Mouse (Mus musculus): ENCODE measurements at regions not wholly inside any gene's neighbourhood (a gene's known extent, or its start where the extent isn't known, plus 50 kb on each side); places are given as distances from the start of the nearest gene placed in this dataset.

DNA sequence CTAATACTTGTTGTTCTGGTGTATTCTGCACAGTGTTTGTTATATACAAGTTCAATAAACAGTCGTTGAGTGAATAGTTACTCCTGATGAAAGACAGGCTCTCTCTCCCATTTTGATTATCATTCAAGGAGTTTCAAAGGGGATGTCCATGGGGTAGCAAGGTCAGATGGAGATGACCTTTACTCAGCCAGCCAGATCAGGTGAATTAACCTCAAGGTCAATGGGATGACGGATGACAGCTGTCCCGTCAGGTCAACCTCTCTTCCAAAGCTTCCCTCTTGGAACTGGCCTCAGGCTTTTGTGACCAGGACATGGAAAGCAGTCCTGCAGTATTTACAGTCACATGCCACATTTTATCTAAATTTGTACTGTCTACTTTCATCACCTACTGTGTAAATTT lies 398.6 kb upstream of the Jag1 start:
- no peak overlapping the region for H3K27ac ChIP-seq (ENCODE audit: low read depth, low read length)
- WGBS: 38% methylated on average over 3 of the region's 3 CpGs
- no peaks in the 10 kb centered on the region for H3K9me3 ChIP-seq (ENCODE audit: control insufficient read depth, low read length)
- no peaks in the 10 kb centered on the region for H3K36me3 ChIP-seq (ENCODE audit: control insufficient read depth, insufficient read depth, low read length)
- no peak overlapping the region for H3K4me2 ChIP-seq (replicated peaks; ENCODE audit: low read depth, low read length)
- H3K4me3 ChIP-seq (ENCODE audit: low read length): no peak overlapping the region
- H3K9ac ChIP-seq (ENCODE audit: low read depth, low read length): no peak overlapping the region
- ATAC-seq (ENCODE audit: low FRiP score, low TSS enrichment): peak; percentile 22; the same call in 1 of the 2 replicates
- H3K4me1 ChIP-seq (ENCODE audit: control insufficient read depth, insufficient read depth, low read length): no peaks in the 10 kb centered on the region
- H3K27me3 ChIP-seq (ENCODE audit: control insufficient read depth, insufficient read depth, low read length): no peaks in the 10 kb centered on the region

DNA sequence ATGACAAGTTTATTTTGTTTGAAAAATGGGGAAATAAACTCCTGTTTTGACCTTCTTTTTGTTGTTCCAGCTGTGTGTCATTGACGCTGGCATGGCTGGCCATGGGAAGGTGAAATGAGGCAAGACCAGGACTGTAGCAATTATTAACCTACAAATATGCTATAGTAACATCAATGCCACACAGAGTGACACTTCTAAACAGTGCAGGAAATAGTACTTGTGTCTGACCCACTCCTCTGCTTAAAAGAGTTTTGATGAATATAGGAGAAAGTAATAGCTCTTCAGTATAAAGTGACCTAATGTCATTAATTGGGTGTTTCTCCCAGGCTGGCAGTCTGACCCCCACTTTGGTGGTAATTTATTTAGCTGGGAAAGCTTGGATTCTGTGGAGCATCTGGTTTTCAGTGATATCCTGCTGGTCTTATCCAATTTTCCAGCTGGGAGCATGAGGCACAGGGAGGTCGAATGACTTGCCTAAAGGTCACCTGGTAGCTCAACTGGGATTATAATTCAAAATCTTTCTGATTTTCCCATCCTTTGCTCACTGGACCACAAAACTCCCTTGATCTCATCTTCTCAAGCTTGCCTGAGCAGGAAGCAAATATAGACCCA lies 397.6 kb upstream of the Jag1 start:
- H3K9me3 ChIP-seq (ENCODE audit: control insufficient read depth, low read length): no peaks in the 10 kb centered on the region
- no peaks in the 10 kb centered on the region for H3K36me3 ChIP-seq (ENCODE audit: control insufficient read depth, insufficient read depth, low read length)
- no peaks in the 10 kb centered on the region for H3K4me1 ChIP-seq (ENCODE audit: control insufficient read depth, insufficient read depth, low read length)
- no peak overlapping the region for H3K27ac ChIP-seq (ENCODE audit: low read depth, low read length)
- no peak overlapping the region for H3K4me3 ChIP-seq (ENCODE audit: low read length)
- no peaks in the 10 kb centered on the region for H3K27me3 ChIP-seq (ENCODE audit: control insufficient read depth, insufficient read depth, low read length)
- H3K4me2 ChIP-seq (replicated peaks; ENCODE audit: low read depth, low read length): no peak overlapping the region
- WGBS: 8% methylated on average over 2 of the region's 2 CpGs
- peak; percentile 82 for ATAC-seq (ENCODE audit: low FRiP score, low TSS enrichment)
- no peak overlapping the region for H3K9ac ChIP-seq (ENCODE audit: low read depth, low read length)

DNA sequence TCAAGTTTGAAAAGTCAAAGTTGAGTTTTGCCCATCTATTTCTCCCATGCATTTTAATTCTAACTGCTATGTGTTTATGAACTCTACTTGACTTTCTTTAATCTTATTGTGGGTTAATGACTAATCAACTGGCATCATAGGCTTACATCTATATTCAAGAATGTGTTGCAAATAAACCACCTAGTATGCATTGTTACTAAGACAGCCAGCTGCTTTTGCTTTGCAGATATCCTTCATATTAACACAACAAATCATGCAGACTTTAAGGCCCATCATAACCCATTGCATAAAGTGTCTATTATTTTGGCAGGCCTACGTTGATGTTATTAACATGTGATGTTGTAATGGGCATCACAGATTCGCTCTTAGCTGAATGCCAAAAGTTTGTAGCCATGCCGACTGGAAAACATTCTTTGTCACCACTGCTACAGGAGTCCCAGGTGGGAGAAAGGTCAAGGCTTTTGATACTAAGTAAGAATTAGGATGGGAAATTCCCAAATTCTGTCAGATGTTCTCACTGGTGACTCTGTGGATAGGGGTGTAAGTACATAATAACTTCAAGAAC lies 394.3 kb upstream of the Jag1 start:
- H3K9me3 ChIP-seq (ENCODE audit: control insufficient read depth, low read length): no peaks in the 10 kb centered on the region; the same call in 1 of the 2 replicates
- H3K4me3 ChIP-seq (ENCODE audit: low read length): no peak overlapping the region
- no peak overlapping the region for H3K9ac ChIP-seq (ENCODE audit: low read depth, low read length)
- no peak for ATAC-seq (ENCODE audit: low FRiP score, low TSS enrichment)
- H3K27ac ChIP-seq (ENCODE audit: low read depth, low read length): no peak overlapping the region
- H3K4me1 ChIP-seq (ENCODE audit: control insufficient read depth, insufficient read depth, low read length): no peaks in the 10 kb centered on the region
- 92% methylated on average over 3 of the region's 3 CpGs for WGBS
- no peaks in the 10 kb centered on the region for H3K36me3 ChIP-seq (ENCODE audit: control insufficient read depth, insufficient read depth, low read length)
- no peaks in the 10 kb centered on the region for H3K27me3 ChIP-seq (ENCODE audit: control insufficient read depth, insufficient read depth, low read length)
- H3K4me2 ChIP-seq (replicated peaks; ENCODE audit: low read depth, low read length): no peak overlapping the region

DNA sequence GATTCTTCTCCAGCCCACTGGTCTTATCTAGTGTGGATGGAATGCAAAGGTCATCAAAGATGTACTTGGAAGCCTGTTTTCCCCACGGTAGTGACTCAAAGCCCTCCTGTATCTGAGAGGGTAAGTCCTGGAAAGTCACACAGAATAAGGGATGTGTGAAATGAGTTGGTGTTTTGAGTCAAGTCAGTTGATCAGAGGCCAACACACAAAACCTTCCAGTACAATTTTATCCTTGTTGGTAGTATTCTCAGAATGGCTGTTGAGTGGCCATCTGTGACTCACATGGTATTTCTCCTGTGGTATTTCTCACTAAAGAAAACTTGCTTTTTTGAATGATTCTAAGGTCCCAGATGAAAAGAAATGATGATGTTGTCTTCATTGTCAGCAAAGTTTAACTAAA lies 384.8 kb upstream of the Jag1 start:
- no peaks in the 10 kb centered on the region for H3K27me3 ChIP-seq (ENCODE audit: control insufficient read depth, insufficient read depth, low read length)
- H3K27ac ChIP-seq (ENCODE audit: low read depth, low read length): no peak overlapping the region
- WGBS: 59% methylated on average over 1 of the region's 1 CpGs
- no peak overlapping the region for H3K4me3 ChIP-seq (ENCODE audit: low read length)
- no peaks in the 10 kb centered on the region for H3K36me3 ChIP-seq (ENCODE audit: control insufficient read depth, insufficient read depth, low read length)
- H3K9ac ChIP-seq (ENCODE audit: low read depth, low read length): no peak overlapping the region
- H3K4me2 ChIP-seq (replicated peaks; ENCODE audit: low read depth, low read length): no peak overlapping the region
- ATAC-seq (ENCODE audit: low FRiP score, low TSS enrichment): no peak
- H3K4me1 ChIP-seq (ENCODE audit: control insufficient read depth, insufficient read depth, low read length): no peaks in the 10 kb centered on the region
- H3K9me3 ChIP-seq (ENCODE audit: control insufficient read depth, low read length): no peaks in the 10 kb centered on the region; the same call in 1 of the 2 replicates

DNA sequence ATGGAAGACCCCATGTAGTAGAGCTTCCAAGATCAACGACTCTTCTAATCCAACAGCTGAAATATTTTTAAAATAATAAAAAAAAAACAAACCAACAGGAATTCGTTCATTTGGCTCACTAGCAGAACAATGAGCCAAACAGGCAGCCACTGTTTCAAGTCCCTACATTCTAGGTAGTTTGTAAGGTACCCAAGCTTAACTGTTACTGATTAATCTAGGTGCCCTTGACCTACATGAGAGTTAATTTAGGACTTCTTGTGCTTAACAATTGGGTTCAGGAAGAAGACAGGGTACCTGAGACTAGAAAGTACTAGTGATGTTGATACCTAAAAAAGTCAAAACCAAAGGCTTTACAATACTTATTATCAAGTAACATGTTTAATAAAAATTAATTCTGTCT lies 381.2 kb upstream of the Jag1 start:
- 67% methylated on average over 2 of the region's 2 CpGs for WGBS
- Histone ChIP-seq H3K4me1 (ENCODE audit: control insufficient read depth, insufficient read depth, low read length) (no peaks in the 10 kb centered on the region), H3K4me3 (ENCODE audit: low read length) (no peak overlapping the region), H3K27me3 (ENCODE audit: control insufficient read depth, insufficient read depth, low read length) (no peaks in the 10 kb centered on the region), H3K36me3 (ENCODE audit: control insufficient read depth, insufficient read depth, low read length) (no peaks in the 10 kb centered on the region), H3K9me3 (ENCODE audit: control insufficient read depth, low read length) (no peaks in the 10 kb centered on the region), H3K9ac (ENCODE audit: low read depth, low read length) (no peak overlapping the region), H3K27ac (ENCODE audit: low read depth, low read length) (no peak overlapping the region), H3K4me2 (replicated peaks; ENCODE audit: low read depth, low read length) (no peak overlapping the region)
- ATAC-seq (ENCODE audit: low FRiP score, low TSS enrichment): no peak

DNA sequence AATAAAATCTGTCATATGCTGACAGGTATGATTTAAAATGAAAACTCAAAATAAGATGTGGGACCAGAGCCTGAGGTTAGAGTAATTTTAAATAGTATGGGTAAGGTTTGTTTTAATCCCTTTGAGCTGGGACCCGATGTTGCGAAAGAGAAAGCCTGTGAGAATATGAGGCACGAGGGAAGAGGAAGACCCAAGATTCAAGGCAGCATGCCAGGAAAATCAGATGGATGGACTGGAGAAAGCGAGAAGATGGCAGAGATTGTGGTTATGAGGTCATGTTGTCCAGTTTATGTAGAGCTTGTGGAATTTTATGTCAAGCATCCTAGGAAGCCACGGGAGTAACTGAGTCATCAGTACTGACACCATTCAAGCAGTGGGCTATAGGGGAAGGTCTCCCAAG lies 377.2 kb upstream of the Jag1 start:
- H3K4me1 ChIP-seq (ENCODE audit: control insufficient read depth, insufficient read depth, low read length): no peaks in the 10 kb centered on the region
- H3K27ac ChIP-seq (ENCODE audit: low read depth, low read length): no peak overlapping the region
- 86% methylated on average over 5 of the region's 5 CpGs for WGBS
- ATAC-seq (ENCODE audit: low FRiP score, low TSS enrichment): no peak
- H3K9me3 ChIP-seq (ENCODE audit: control insufficient read depth, low read length): no peaks in the 10 kb centered on the region
- H3K4me3 ChIP-seq (ENCODE audit: low read length): no peak overlapping the region
- H3K9ac ChIP-seq (ENCODE audit: low read depth, low read length): no peak overlapping the region
- no peaks in the 10 kb centered on the region for H3K36me3 ChIP-seq (ENCODE audit: control insufficient read depth, insufficient read depth, low read length)
- no peak overlapping the region for H3K4me2 ChIP-seq (replicated peaks; ENCODE audit: low read depth, low read length)
- no peaks in the 10 kb centered on the region for H3K27me3 ChIP-seq (ENCODE audit: control insufficient read depth, insufficient read depth, low read length)

DNA sequence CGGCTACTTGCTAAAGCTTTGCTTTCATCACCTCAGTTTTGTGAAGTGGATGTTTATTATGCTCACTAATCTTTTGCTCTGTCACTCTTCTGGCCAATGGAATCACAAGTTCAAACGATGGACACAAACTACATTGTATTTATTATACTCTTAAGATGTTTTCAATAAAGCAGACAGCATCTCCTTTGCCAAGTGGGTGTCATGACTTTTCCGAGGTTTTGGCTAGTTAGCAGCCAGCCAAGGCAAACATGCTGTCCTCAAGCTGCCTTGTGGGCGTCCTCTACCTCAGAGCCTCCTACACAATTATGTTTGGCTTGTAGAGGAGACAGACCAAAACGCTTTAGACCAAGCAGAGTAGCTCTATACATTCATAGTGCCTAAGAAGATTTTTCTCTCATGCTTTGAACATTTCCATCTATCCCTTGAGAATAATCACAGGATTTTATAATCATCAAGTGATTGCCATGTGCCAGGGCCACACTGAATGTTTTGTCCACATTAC lies 372.8 kb upstream of the Jag1 start:
- Histone ChIP-seq H3K4me2 (replicated peaks; ENCODE audit: low read depth, low read length) (no peak overlapping the region), H3K27ac (ENCODE audit: low read depth, low read length) (no peak overlapping the region), H3K36me3 (ENCODE audit: control insufficient read depth, insufficient read depth, low read length) (no peaks in the 10 kb centered on the region), H3K4me3 (ENCODE audit: low read length) (no peak overlapping the region), H3K9me3 (ENCODE audit: control insufficient read depth, low read length) (no peaks in the 10 kb centered on the region), H3K27me3 (ENCODE audit: control insufficient read depth, insufficient read depth, low read length) (no peaks in the 10 kb centered on the region), H3K4me1 (ENCODE audit: control insufficient read depth, insufficient read depth, low read length) (no peaks in the 10 kb centered on the region), H3K9ac (ENCODE audit: low read depth, low read length) (no peak overlapping the region)
- 25% methylated on average over 5 of the region's 5 CpGs for WGBS
- 0 out of 2 replicates have a peak, but pooled peaks have one; percentile 62 for ATAC-seq (ENCODE audit: low FRiP score, low TSS enrichment)

DNA sequence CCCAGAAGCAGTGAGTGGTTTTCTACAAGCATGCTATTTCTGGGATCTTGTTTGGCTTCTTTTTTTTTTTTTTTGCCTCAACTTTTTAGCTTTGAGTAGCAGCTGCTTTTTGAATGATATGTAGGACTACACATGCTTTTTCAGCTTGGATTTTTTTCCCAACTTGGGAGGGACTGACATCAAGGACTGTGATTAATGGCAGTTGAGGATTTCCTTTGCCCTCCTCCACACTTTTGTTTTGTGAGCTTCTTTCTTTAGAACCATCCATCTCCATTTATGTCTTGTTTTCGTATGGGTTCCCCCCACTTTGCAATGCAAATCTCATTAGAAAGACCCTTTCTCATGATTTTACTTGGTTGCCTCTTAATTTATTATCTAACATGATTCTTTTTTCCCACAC lies 352.3 kb upstream of the Jag1 start:
- Histone ChIP-seq H3K36me3 (ENCODE audit: control insufficient read depth, insufficient read depth, low read length) (no peaks in the 10 kb centered on the region), H3K4me3 (ENCODE audit: low read length) (no peak overlapping the region), H3K4me2 (replicated peaks; ENCODE audit: low read depth, low read length) (no peak overlapping the region), H3K9me3 (ENCODE audit: control insufficient read depth, low read length) (no peaks in the 10 kb centered on the region), H3K27ac (ENCODE audit: low read depth, low read length) (no peak overlapping the region), H3K27me3 (ENCODE audit: control insufficient read depth, insufficient read depth, low read length) (no peaks in the 10 kb centered on the region), H3K9ac (ENCODE audit: low read depth, low read length) (no peak overlapping the region), H3K4me1 (ENCODE audit: control insufficient read depth, insufficient read depth, low read length) (no peaks in the 10 kb centered on the region)
- ATAC-seq (ENCODE audit: low FRiP score, low TSS enrichment): no peak
- WGBS: 28% methylated on average over 1 of the region's 1 CpGs

DNA sequence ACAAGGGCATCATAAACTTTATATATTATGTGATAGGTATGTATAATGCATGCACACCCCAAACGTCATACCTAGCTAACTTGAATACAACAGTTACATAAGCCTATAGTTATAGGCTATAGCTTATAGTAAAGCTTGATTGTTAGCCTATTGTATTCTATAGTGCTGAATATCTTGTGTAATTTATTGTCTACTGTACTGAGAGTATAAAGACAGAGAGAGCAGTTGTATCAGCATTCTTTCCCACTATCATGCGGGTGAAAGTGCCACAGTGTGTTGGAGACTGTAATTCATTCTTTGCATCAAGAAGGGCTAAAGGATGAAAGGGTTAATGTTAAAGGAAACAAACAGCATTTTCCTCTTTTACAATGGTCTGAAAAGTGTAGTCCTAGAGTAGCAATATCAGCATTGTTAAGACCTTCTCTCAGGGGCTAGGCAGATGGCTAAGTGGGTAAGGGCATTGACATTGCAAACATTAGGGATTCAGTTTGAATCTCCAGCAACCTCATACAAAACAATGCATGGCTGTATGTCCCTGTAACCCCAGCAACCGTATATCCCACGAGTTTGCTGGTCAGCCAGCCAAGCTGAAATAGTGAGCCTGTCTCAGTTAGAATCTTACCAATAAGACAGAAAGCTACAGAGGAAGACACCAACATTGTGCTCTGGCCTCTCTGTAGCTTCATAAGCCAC lies 340.8 kb upstream of the Jag1 start:
- Histone ChIP-seq H3K4me2 (replicated peaks; ENCODE audit: low read depth, low read length) (no peak overlapping the region), H3K9me3 (ENCODE audit: control insufficient read depth, low read length) (no peaks in the 10 kb centered on the region), H3K36me3 (ENCODE audit: control insufficient read depth, insufficient read depth, low read length) (no peaks in the 10 kb centered on the region), H3K27me3 (ENCODE audit: control insufficient read depth, insufficient read depth, low read length) (no peaks in the 10 kb centered on the region), H3K4me1 (ENCODE audit: control insufficient read depth, insufficient read depth, low read length) (no peaks in the 10 kb centered on the region), H3K4me3 (ENCODE audit: low read length) (no peak overlapping the region), H3K27ac (ENCODE audit: low read depth, low read length) (no peak overlapping the region), H3K9ac (ENCODE audit: low read depth, low read length) (no peak overlapping the region)
- no peak for ATAC-seq (ENCODE audit: low FRiP score, low TSS enrichment)
- 68% methylated on average over 4 of the region's 4 CpGs for WGBS

Data from kidney, embryonic 14.5 days (tissue).